In the genomic region with DNA sequence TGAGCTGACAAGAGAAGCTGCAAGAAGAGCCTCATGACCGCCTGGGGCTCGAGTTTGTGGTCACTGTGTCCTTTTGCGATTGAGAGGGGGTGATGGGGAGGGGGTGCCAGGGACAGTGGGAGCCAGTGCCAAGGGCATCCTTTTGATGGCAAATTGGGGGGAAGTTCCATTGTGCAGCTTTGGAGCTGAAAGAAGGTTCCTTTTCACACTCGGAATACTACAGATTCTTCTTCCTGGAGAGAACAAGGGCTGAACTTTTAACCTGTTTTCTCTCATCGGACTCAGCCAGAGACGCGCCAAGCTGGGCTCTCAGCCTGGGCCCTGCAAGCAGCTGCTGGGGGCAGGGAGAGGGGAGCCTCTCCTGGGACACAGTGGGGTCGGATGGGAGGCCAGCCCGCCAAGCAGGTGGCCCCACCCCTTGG, we compare ENCODE assay signal across 11 mouse cellular contexts. TPM values are rescaled to one million over a fixed set of nuclear protein-coding genes. Genes with fewer than 3 reads are reported as not detected.
DNase-seq lines count a peak whose midpoint lies in the region; ATAC-seq and TF ChIP-seq lines count a peak whose summit lies in the region.
"Had no signal": no experiment of that assay in that cellular context is flagged by ENCODE, and none has a peak within 500 bp of the region (broad histone marks: within the 10 kb centered on the region; RNA-seq: fewer than 3 reads in every experiment).

No protein-coding gene starts in this region.

- no peak for TF ChIP-seq CTCF in hindbrain, postnatal 0 days (IDR thresholded peaks at IDR 0.05; ENCODE audit: low read depth)

- intact Hi-C loops in left cerebral cortex, postnatal 25 days (cut with DNase I) = no loop called here

- ATAC-seq in hindbrain, postnatal 0 days = no peak
- no peak for ATAC-seq in embryonic facial prominence, embryonic 15.5 days (ENCODE audit: insufficient number of reproducible peaks, low FRiP score, low TSS enrichment, low read depth)

- in situ Hi-C loops in ES-E14 (cut with MboI; ENCODE audit: low sequenced_read_pairs in 2 of 2, unreplicated experiment in 2 of 2) = no loop called here

- H3K36me3 ChIP-seq in hindbrain, embryonic 10.5 days = peaks cover 30% of the 10 kb centered on the region
- no peaks in the 10 kb centered on the region for H3K36me3 ChIP-seq in hindbrain, postnatal 0 days (ENCODE audit: insufficient read depth, low read length)
- H3K36me3 ChIP-seq in ES-E14 (ENCODE audit: control insufficient read depth, insufficient read depth, low read length, poor library complexity, severe bottlenecking) = no peaks in the 10 kb centered on the region
- 0 out of 2 replicates have a peak, but pooled peaks cover under 1% of the 10 kb centered on the region for H3K36me3 ChIP-seq in embryonic facial prominence, embryonic 15.5 days
- H3K36me3 ChIP-seq: G1E; lung, embryonic 15.5 days had no signal

- peak overlapping the region; percentile 14; the same call in 1 of the 2 replicates for H3K4me3 ChIP-seq in hindbrain, embryonic 10.5 days
- no peak overlapping the region for H3K4me3 ChIP-seq in hindbrain, postnatal 0 days (ENCODE audit: low read length)
- no peak overlapping the region for H3K4me3 ChIP-seq in ES-E14 (ENCODE audit: insufficient read depth in 1 of 2, low read depth in 1 of 2, low read length in 2 of 2, poor library complexity in 1 of 2, severe bottlenecking in 1 of 2)
- no peak overlapping the region for H3K4me3 ChIP-seq in embryonic facial prominence, embryonic 15.5 days (replicated peaks)
- H3K4me3 ChIP-seq: lung, embryonic 15.5 days had no signal

- no peak overlapping the region for H3K4me2 ChIP-seq in hindbrain, postnatal 0 days (ENCODE audit: low read depth, low read length)
- peak overlapping the region; percentile 10; the same call in 1 of the 2 replicates for H3K4me2 ChIP-seq in embryonic facial prominence, embryonic 15.5 days (replicated peaks)
- H3K4me2 ChIP-seq: lung, embryonic 15.5 days had no signal

- H3K4me1 ChIP-seq in hindbrain, embryonic 10.5 days (replicated peaks) = peaks cover 98% of the 10 kb centered on the region
- peaks cover 9% of the 10 kb centered on the region for H3K4me1 ChIP-seq in hindbrain, postnatal 0 days (ENCODE audit: insufficient read depth, low read length)
- H3K4me1 ChIP-seq in ES-E14 (ENCODE audit: control insufficient read depth in 2 of 2, insufficient read depth in 2 of 2, low read length in 2 of 2, poor library complexity in 1 of 2) = peaks cover 11 to 27% of the 10 kb centered on the region in 2 experiments
- peaks cover 54% of the 10 kb centered on the region for H3K4me1 ChIP-seq in embryonic facial prominence, embryonic 15.5 days

- WGBS in hindbrain, embryonic 10.5 days = 4% methylated on average over 9 of the region's 9 CpGs
- WGBS in hindbrain, postnatal 0 days = 13% methylated on average over 9 of the region's 9 CpGs
- WGBS in embryonic facial prominence, embryonic 15.5 days = 17% methylated on average over 9 of the region's 9 CpGs

- peak; percentile 50 for DNase-seq in hindbrain, embryonic 10.5 days (ENCODE audit: low spot score)
- DNase-seq in hindbrain, postnatal 0 days (ENCODE audit: low spot score) = no peak
- DNase-seq in ES-E14 (ENCODE audit: low read depth, low spot score) = no peak
- DNase-seq in kidney, postnatal 14 days = peak; percentile 38
- DNase-seq in left cerebral cortex, postnatal 25 days (ENCODE audit: low spot score in 2 of 2) = no peak
- DNase-seq in spleen, postnatal 36 days (ENCODE audit: low spot score in 2 of 2) = no peak
- DNase-seq in right cerebral cortex, postnatal 25 days = no peak
- DNase-seq: cerebellum, adult 18-20 months had no signal

- H3K27ac ChIP-seq in hindbrain, embryonic 10.5 days = peak overlapping the region; percentile 83
- H3K27ac ChIP-seq in hindbrain, postnatal 0 days = no peak overlapping the region
- H3K27ac ChIP-seq in ES-E14 (ENCODE audit: insufficient read depth, low read depth, low read length, poor library complexity, severe bottlenecking) = no peak overlapping the region; the same call in 1 of the 2 replicates
- H3K27ac ChIP-seq in embryonic facial prominence, embryonic 15.5 days (replicated peaks) = no peak overlapping the region
- H3K27ac ChIP-seq: lung, embryonic 15.5 days had no signal

- H3K27me3 ChIP-seq in hindbrain, embryonic 10.5 days (ENCODE audit: insufficient read depth, poor library complexity, severe bottlenecking) = no peaks in the 10 kb centered on the region
- H3K27me3 ChIP-seq in hindbrain, postnatal 0 days (ENCODE audit: insufficient read depth, low read length) = no peaks in the 10 kb centered on the region
- H3K27me3 ChIP-seq in embryonic facial prominence, embryonic 15.5 days = no peaks in the 10 kb centered on the region
- H3K27me3 ChIP-seq: lung, embryonic 15.5 days had no signal

- H3K9ac ChIP-seq in hindbrain, postnatal 0 days (replicated peaks; ENCODE audit: low read length) = no peak overlapping the region
- H3K9ac ChIP-seq in ES-E14 (ENCODE audit: insufficient read depth, low read depth, low read length, poor library complexity, severe bottlenecking) = peak overlapping the region; percentile 14; the same call in 1 of the 2 replicates
- H3K9ac ChIP-seq in embryonic facial prominence, embryonic 15.5 days = no peak overlapping the region
- H3K9ac ChIP-seq: lung, embryonic 15.5 days had no signal

- H3K9me3 ChIP-seq in hindbrain, embryonic 10.5 days = no peaks in the 10 kb centered on the region
- H3K9me3 ChIP-seq in hindbrain, postnatal 0 days (ENCODE audit: low read length) = no peaks in the 10 kb centered on the region
- H3K9me3 ChIP-seq in ES-E14 (ENCODE audit: control insufficient read depth, insufficient read depth, low read depth, low read length) = no peaks in the 10 kb centered on the region
- no peaks in the 10 kb centered on the region for H3K9me3 ChIP-seq in embryonic facial prominence, embryonic 15.5 days (replicated peaks)
- H3K9me3 ChIP-seq: G1E; lung, embryonic 15.5 days had no signal

TF ChIP-seq in ES-E14, 5 proteins besides CTCF, POLR2A, EP300 and RAD21:
- no peak for TF ChIP-seq HCFC1 (IDR thresholded peaks at IDR 0.05; ENCODE audit: borderline replicate concordance, insufficient read depth, low read length)
- TF ChIP-seq CHD2 (IDR thresholded peaks at IDR 0.05; ENCODE audit: low read depth, low read length) = no peak
- TF ChIP-seq ZC3H11A (IDR thresholded peaks at IDR 0.05; ENCODE audit: borderline replicate concordance, low read depth, low read length) = no peak
- no peak for TF ChIP-seq ZNF384 (IDR thresholded peaks at IDR 0.05; ENCODE audit: low read depth, low read length)
- TF ChIP-seq MAFK (IDR thresholded peaks at IDR 0.05; ENCODE audit: insufficient read depth, low read depth, low read length) = no peak

RNA-seq across cellular contexts. Expression of a gene that starts 59.3 kb away (rescaled TPM):
- polyA plus RNA-seq in hindbrain, embryonic 10.5 days (2016; fragmentation: Nextera tagmentation; extraction: Ambion mirVana) = 13.4 and 21.5 TPM in 2 replicates
- 136 and 150 TPM in 2 replicates for total RNA-seq in hindbrain, postnatal 0 days (2014; rRNA removed)
- 12.6 and 13.0 TPM in 2 replicates for polyA plus RNA-seq in hindbrain, postnatal 0 days (2015; fragmentation: Nextera tagmentation; extraction: Ambion mirVana)
- 15.5 and 37.5 TPM in 2 replicates for total RNA-seq in ES-E14 (2012; rRNA removed)
- polyA plus RNA-seq in embryonic facial prominence, embryonic 15.5 days (2015; fragmentation: Nextera tagmentation; extraction: Ambion mirVana) = 12.2 and 13.1 TPM in 2 replicates
- 10 to 100 TPM; 15.2 to 21.4 TPM for total RNA-seq in left cerebral cortex, postnatal 25 days (2021)

Comparison
In these comparisons a context has a peak if more than half of its experiments do, and no peak if none do; other contexts are left out.
1. DNase-seq: peak in hindbrain, embryonic 10.5 days (single experiment) and kidney, postnatal 14 days (single experiment); none in hindbrain, postnatal 0 days (single experiment), ES-E14 (single experiment), left cerebral cortex, postnatal 25 days (0 of 2), spleen, postnatal 36 days (0 of 2) and right cerebral cortex, postnatal 25 days (single experiment).